Mouse (Mus musculus): ENCODE results near the gene Hcn1.

The Hcn1 gene

DNA sequence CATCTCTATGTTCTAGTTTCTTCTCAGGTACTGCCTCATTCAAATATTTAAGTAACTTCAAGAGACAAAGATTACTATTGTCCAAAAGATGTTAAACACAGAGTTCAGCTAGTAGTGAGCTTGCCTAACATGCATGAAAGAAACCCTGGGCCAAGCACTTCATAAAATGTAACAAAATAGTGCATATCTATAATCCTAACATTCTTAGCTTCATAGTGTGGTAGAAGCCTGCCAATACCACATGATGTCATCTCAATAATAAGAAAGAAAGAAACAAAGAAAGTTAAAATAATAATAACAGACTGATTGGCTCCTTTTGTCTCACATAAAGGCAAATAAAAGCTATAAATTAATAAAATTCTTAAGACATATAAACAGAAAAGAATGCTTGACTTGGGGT lies 103.5 kb downstream of the Hcn1 start:
- DNase-seq (ENCODE audit: low read depth, low spot score) = no peak

DNA sequence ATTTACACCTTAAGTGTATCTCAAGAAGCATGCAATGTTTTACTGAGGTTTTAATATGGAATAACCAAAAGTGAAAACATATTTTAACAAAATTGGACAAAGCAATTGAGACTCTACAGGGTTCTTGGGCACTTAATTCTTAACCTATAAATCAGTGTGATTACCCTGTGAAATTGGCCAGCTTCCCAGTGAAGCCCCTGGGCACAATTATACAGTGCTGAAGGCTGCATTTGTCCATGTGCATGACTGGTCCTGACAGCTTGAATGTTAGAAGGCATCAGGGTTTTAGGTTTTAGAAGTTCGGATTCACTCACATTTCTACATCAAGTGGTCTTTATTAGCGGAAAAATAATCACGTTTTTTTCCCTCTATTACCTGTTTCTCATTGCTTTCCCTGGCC lies 103.9 kb downstream of the Hcn1 start:
- DNase-seq (ENCODE audit: low read depth, low spot score) = peak; percentile 12

- DNase-seq (ENCODE audit: low read depth, low spot score) = peak; percentile 36
Observed at GRCm38 (mm10) chr13:117706496-117706895, 104.4 kb downstream of the Hcn1 start.

GRCm38 (mm10) chr13:117706986-117707738 lies 105.0 kb downstream of the Hcn1 start:
- peak; percentile 72 for DNase-seq (ENCODE audit: low read depth, low spot score)

DNA sequence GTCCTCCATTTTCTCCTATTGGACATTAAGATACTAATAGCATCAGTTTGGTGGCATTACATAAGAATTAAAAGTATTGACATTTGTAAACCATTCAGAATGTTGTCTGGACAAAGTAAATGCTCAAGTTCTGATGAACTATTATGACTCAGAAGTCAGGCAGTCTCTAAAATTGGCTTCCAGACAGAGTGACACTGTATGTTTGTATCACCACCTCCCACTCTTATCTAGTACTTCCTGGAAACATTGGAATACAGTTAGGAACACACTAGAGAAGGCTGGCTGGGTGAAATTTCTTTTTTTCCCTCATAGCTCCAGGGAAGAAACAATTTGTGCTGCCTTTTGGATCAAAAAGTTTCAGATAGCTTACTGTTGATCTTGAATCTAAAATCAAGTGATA lies 108.7 kb downstream of the Hcn1 start:
- DNase-seq (ENCODE audit: low read depth, low spot score) = peak; percentile 82

DNA sequence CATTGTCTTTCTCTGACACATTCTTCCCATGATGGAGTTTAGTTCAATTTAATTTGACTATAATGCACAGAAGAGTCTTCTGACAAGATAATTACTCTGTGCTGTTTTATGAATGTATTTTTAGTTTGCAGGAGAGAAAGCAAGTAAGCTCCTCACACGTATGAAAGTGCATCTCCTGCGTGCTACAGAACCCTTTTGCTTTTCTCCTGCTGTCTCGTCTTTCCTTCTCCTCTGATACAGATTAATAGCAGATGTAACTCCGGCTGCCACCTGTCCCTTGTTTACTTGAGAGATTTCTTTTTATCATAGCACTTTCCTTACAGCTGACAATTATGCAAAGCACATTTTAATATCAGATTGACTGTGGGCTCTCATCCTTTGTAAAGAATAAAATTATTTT lies 120.0 kb downstream of the Hcn1 start:
- no peak for DNase-seq (ENCODE audit: low read depth, low spot score)

- no peak for DNase-seq (ENCODE audit: low read depth, low spot score)
Observed at GRCm38 (mm10) chr13:117724083-117724482, 122.0 kb downstream of the Hcn1 start.

- DNase-seq (ENCODE audit: low read depth, low spot score) = peak; percentile 25
Observed at GRCm38 (mm10) chr13:117728393-117728792, 126.3 kb downstream of the Hcn1 start.

DNA sequence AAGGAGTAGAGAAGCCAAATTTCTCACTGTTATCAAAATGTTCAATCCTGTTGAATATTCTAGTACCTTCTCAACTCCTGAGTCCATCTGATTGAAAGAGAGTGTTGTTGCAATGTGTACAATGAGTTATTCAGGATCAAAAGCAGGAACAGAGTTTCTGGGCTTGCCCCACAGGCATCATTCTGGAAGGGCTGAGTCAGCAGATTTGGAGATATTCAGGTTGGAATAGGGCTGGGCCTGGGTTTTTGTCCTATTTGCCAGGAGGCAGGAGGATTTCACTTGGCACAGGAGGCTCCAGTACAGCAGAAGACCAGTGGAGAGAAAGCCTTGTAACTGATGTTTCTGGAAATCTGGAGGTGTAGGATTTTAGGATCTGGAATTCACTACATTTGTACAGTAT lies 130.6 kb downstream of the Hcn1 start:
- peak; percentile 34 for DNase-seq (ENCODE audit: low read depth, low spot score)

GRCm38 (mm10) chr13:117744451-117744850 lies 142.3 kb downstream of the Hcn1 start:
- DNase-seq (ENCODE audit: low read depth, low spot score) = no peak

DNA sequence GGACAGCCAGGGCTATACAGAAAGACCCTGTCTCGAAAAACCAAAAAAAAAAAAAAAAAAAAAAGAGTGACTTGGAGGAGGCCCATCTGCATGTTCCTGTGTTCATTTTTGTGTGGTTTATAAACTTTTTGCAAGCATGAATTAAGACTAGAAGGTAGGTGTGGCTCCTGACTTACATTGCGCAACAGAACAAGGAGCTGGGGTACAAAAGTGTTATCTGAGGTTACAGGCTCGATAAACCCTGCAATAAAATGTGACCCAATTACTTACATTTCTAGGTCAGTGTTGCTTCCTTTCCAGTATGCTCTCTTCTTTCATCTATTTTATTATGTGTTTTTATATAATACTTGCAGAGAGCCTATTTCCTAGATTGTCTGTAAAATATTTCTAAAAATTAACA lies 143.1 kb downstream of the Hcn1 start:
- no peak for DNase-seq (ENCODE audit: low read depth, low spot score)

GRCm38 (mm10) chr13:117765487-117765886 lies 163.4 kb downstream of the Hcn1 start:
- no peak for DNase-seq (ENCODE audit: low read depth, low spot score)

- no peak for DNase-seq (ENCODE audit: low read depth, low spot score)
Observed at GRCm38 (mm10) chr13:117785376-117785775, 183.3 kb downstream of the Hcn1 start.

DNA sequence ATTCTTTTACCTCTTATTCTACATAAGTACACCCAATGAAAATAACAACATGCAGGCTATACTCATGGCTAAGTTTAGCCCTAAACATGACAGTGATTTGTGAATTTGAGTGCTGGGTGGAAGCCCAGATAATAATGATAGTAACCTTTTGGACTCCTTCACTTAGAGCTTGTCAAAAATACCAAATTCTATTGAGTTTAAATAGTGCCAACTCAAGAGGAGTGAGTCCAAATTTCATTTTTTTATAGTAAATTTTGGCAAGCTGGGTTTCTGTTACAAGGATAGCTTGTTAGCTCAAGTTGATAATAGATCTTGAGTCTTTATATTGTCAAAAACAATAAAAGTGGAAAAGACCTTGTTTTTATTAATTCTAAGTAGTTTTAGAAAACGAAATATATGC lies 190.7 kb downstream of the Hcn1 start:
- peak; percentile 38 for DNase-seq (ENCODE audit: low read depth, low spot score)

DNA sequence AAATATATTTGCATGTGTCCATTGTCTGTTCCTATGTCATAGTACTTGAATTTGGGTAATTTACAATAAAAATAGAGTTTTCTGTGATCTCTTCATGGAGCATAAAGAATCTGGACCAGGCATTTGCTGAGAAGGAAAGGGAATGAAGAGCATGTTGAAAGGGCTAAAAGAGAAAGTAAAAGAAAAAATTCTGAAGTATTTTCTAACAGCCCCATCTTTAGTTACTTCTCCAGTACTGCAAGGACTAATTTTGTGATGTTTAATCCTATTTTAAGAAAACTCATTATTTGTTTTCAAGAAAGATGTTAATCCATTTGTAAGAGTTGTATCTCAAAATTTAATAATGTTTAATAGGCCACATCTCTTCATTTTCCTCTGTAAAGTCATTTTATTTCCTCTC lies 198.9 kb downstream of the Hcn1 start:
- DNase-seq (ENCODE audit: low read depth, low spot score) = peak; percentile 42

DNA sequence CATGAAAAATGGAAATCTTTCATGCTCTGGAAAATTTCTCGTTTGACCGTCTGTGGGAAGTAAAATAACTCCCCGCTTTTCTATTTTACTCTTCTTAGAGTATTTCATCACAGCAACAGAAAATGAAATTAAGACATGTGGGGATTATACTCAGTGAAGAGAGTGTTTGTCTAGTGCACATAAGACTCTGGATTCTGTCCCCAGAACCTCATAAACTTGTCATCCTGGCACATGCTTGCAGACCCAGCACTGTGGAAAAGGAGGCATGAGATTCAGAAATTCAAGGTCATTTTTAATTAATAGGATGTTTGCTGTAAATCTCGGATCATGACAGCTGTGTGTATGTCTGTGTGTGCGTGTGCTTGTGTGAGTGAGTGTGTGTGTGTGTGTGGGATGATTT lies 225.5 kb downstream of the Hcn1 start:
- DNase-seq (ENCODE audit: low read depth, low spot score) = no peak

- no peak for DNase-seq (ENCODE audit: low read depth, low spot score)
Observed at GRCm38 (mm10) chr13:117836658-117837057, 234.5 kb downstream of the Hcn1 start.

DNA sequence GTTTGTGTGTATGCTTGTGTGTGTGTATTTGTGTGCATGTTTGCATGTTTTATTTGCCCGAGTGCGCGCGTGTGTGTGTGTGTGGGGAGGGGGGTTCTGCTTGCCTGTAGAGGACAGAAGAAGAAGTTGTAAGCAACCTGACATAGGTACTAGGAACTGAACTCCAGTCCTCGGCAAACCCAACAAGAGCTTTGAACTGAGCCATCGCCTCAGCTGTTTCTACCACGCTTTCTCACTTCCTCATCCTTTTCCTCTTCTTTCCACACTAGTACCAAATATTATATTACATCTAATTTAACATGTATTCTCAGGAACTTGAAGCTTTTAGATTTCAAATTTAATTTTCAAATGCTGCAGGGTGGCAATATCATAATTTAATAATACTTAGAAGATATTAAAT lies 236.1 kb downstream of the Hcn1 start:
- DNase-seq (ENCODE audit: low read depth, low spot score) = no peak

- no peak for DNase-seq (ENCODE audit: low read depth, low spot score)
Observed at GRCm38 (mm10) chr13:117842366-117842765, 240.2 kb downstream of the Hcn1 start.

DNA sequence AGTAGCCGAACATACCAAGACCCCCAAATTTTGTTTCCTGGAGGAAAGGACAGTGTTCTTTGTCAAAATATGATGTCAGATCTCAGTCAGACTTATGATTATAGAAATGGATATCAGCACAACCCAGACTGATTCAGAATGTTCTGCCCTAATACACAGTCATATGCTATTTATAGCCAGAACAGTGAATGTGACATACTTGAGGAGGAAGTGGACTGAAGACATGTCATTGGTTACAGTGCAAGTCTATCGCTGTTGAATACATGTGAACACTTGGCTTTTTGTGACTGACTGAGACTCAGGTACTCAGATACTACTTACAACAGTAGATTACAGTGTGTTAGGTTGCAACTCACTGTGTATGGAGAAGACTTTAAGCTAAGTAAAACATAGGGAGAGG lies 245.2 kb downstream of the Hcn1 start:
- no peak for DNase-seq (ENCODE audit: low read depth, low spot score)

- DNase-seq (ENCODE audit: low read depth, low spot score) = peak; percentile 26
Observed at GRCm38 (mm10) chr13:117848757-117849156, 246.6 kb downstream of the Hcn1 start.

- DNase-seq (ENCODE audit: low read depth, low spot score) = no peak
Observed at GRCm38 (mm10) chr13:117851954-117852710, 250.0 kb downstream of the Hcn1 start.

GRCm38 (mm10) chr13:117852711-117853051 lies 250.6 kb downstream of the Hcn1 start:
- DNase-seq (ENCODE audit: low read depth, low spot score) = no peak

All from 3T3-L1 (cell line).